Comparison of ENCODE assay signal across 8 mouse cellular contexts in the genomic region with DNA sequence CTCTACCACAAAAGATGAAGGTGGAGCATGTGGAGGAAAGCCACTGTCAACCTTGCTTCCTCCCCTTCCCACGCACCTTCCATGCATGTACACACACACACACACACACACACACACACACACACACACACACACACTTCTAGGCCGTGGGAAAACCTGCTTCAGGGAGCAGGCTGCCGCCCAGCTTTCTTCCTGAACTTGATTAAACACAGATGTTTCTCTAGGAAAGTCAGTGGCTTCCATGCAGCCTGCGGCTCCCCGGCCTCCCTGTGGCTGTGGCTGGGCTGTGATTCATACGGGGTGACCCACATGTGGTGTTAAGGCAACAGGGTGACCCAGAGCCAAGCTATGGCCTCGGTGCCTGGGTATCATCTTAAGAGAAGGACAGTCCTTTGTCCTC. TPM values are rescaled to one million over a fixed set of nuclear protein-coding genes. Genes with fewer than 3 reads are reported as not detected.
A peak's percentile ranks its signal among the peaks of the same experiment; 100 is the strongest.
DNase-seq lines count a peak whose midpoint lies in the region; ATAC-seq lines count a peak whose summit lies in the region.

No protein-coding gene starts in this region.

- H3K4me2 ChIP-seq in kidney, embryonic 15.5 days = peak overlapping the region; percentile 41
- H3K4me2 ChIP-seq in embryonic facial prominence, embryonic 11.5 days (ENCODE audit: low read depth, low read length) = peak overlapping the region; percentile 0; the same call in 1 of the 2 replicates
- no peak overlapping the region for H3K4me2 ChIP-seq in hindbrain, embryonic 16.5 days (ENCODE audit: low read length)
- H3K4me2 ChIP-seq in neural tube, embryonic 11.5 days (ENCODE audit: low read depth) = peak overlapping the region; percentile 15

- ATAC-seq in kidney, embryonic 15.5 days (replicated peaks; ENCODE audit: low FRiP score) = no peak
- 0 out of 2 replicates have a peak, but pooled peaks have one; percentile 15 for ATAC-seq in embryonic facial prominence, embryonic 11.5 days (replicated peaks; ENCODE audit: insufficient number of reproducible peaks, low FRiP score, low TSS enrichment, low read depth)
- ATAC-seq in hindbrain, embryonic 16.5 days = no peak
- ATAC-seq in neural tube, embryonic 11.5 days (ENCODE audit: insufficient read depth, low FRiP score, low TSS enrichment) = no peak

- DNase-seq in kidney, adult 8-10 months = no peak
- DNase-seq in embryonic facial prominence, embryonic 11.5 days (ENCODE audit: low spot score) = peak; percentile 87
- DNase-seq in neural tube, embryonic 11.5 days (ENCODE audit: low spot score) = no peak
- no peak for DNase-seq in cerebellum, postnatal 25 days
- DNase-seq in spleen, postnatal 10 days (ENCODE audit: low spot score in 2 of 2) = no peak
- no peak for DNase-seq in right cerebral cortex, adult 2 months (ENCODE audit: low spot score in 2 of 2)

- no peaks in the 10 kb centered on the region for H3K27me3 ChIP-seq in kidney, embryonic 15.5 days
- H3K27me3 ChIP-seq in embryonic facial prominence, embryonic 11.5 days (ENCODE audit: control insufficient read depth, insufficient read depth, low read length) = no peaks in the 10 kb centered on the region
- H3K27me3 ChIP-seq in hindbrain, embryonic 16.5 days (replicated peaks; ENCODE audit: control insufficient read depth, insufficient read depth, low read length) = no peaks in the 10 kb centered on the region
- no peaks in the 10 kb centered on the region for H3K27me3 ChIP-seq in neural tube, embryonic 11.5 days (ENCODE audit: control insufficient read depth, insufficient read depth, low read length)

- peaks cover 19% of the 10 kb centered on the region for H3K36me3 ChIP-seq in kidney, embryonic 15.5 days
- H3K36me3 ChIP-seq in embryonic facial prominence, embryonic 11.5 days (replicated peaks; ENCODE audit: control insufficient read depth, insufficient read depth, low read depth, low read length) = no peaks in the 10 kb centered on the region
- H3K36me3 ChIP-seq in hindbrain, embryonic 16.5 days (ENCODE audit: control insufficient read depth, insufficient read depth, low read length) = no peaks in the 10 kb centered on the region
- peaks cover 3% of the 10 kb centered on the region; the same call in 1 of the 2 replicates for H3K36me3 ChIP-seq in neural tube, embryonic 11.5 days (ENCODE audit: control insufficient read depth, insufficient read depth, low read length)

- 14% methylated on average over 7 of the region's 7 CpGs for WGBS in kidney, embryonic 15.5 days
- 23% methylated on average over 7 of the region's 7 CpGs for WGBS in embryonic facial prominence, embryonic 11.5 days
- 40% methylated on average over 7 of the region's 7 CpGs for WGBS in hindbrain, embryonic 16.5 days
- 44% methylated on average over 7 of the region's 7 CpGs for WGBS in neural tube, embryonic 11.5 days

- no peak overlapping the region for H3K9ac ChIP-seq in kidney, embryonic 15.5 days
- no peak overlapping the region for H3K9ac ChIP-seq in embryonic facial prominence, embryonic 11.5 days (replicated peaks; ENCODE audit: low read length)
- H3K9ac ChIP-seq in hindbrain, embryonic 16.5 days (ENCODE audit: low read depth, low read length) = no peak overlapping the region
- peak overlapping the region; percentile 18; the same call in 1 of the 2 replicates for H3K9ac ChIP-seq in neural tube, embryonic 11.5 days (ENCODE audit: low read length)

- peaks cover 100% of the 10 kb centered on the region for H3K4me1 ChIP-seq in kidney, embryonic 15.5 days
- H3K4me1 ChIP-seq in embryonic facial prominence, embryonic 11.5 days (ENCODE audit: control insufficient read depth, insufficient read depth, low read length) = peaks cover 37% of the 10 kb centered on the region
- peaks cover 80% of the 10 kb centered on the region for H3K4me1 ChIP-seq in hindbrain, embryonic 16.5 days (ENCODE audit: control insufficient read depth, insufficient read depth, low read depth, low read length)
- peaks cover 97% of the 10 kb centered on the region for H3K4me1 ChIP-seq in neural tube, embryonic 11.5 days (ENCODE audit: control insufficient read depth, insufficient read depth, low read length)

- no peaks in the 10 kb centered on the region for H3K9me3 ChIP-seq in kidney, embryonic 15.5 days (replicated peaks)
- H3K9me3 ChIP-seq in embryonic facial prominence, embryonic 11.5 days (replicated peaks; ENCODE audit: control insufficient read depth, low read length) = no peaks in the 10 kb centered on the region
- H3K9me3 ChIP-seq in hindbrain, embryonic 16.5 days (ENCODE audit: control insufficient read depth, low read length) = no peaks in the 10 kb centered on the region
- no peaks in the 10 kb centered on the region for H3K9me3 ChIP-seq in neural tube, embryonic 11.5 days (ENCODE audit: control insufficient read depth, low read length)

- no peak overlapping the region; the same call in 1 of the 2 replicates for H3K4me3 ChIP-seq in kidney, embryonic 15.5 days (replicated peaks)
- H3K4me3 ChIP-seq in embryonic facial prominence, embryonic 11.5 days (ENCODE audit: low read depth, low read length) = no peak overlapping the region
- H3K4me3 ChIP-seq in hindbrain, embryonic 16.5 days (ENCODE audit: low read length) = no peak overlapping the region
- no peak overlapping the region for H3K4me3 ChIP-seq in neural tube, embryonic 11.5 days (ENCODE audit: low read depth, low read length)

- peak overlapping the region; percentile 90 for H3K27ac ChIP-seq in kidney, embryonic 15.5 days
- H3K27ac ChIP-seq in embryonic facial prominence, embryonic 11.5 days (replicated peaks; ENCODE audit: low read depth, low read length) = peak overlapping the region; percentile 76
- peak overlapping the region; percentile 46 for H3K27ac ChIP-seq in hindbrain, embryonic 16.5 days (ENCODE audit: low read depth, low read length)
- H3K27ac ChIP-seq in neural tube, embryonic 11.5 days (ENCODE audit: low read depth, low read length) = peak overlapping the region; percentile 46

RNA-seq across cellular contexts. Expression of a gene that starts 22.1 kb away (rescaled TPM):
- 22.0 and 24.6 TPM in 2 replicates for polyA plus RNA-seq in kidney, embryonic 15.5 days (2015; fragmentation: Nextera tagmentation; extraction: Ambion mirVana)
- 17.2 and 17.7 TPM in 2 replicates for polyA plus RNA-seq in embryonic facial prominence, embryonic 11.5 days (2014; fragmentation: Nextera tagmentation; extraction: Ambion mirVana)
- polyA plus RNA-seq in hindbrain, embryonic 16.5 days (2015; fragmentation: Nextera tagmentation; extraction: Ambion mirVana) = 13.3 and 15.1 TPM in 2 replicates
- 56.9 and 60.4 TPM in 2 replicates for polyA plus RNA-seq in neural tube, embryonic 11.5 days (2014; fragmentation: Nextera tagmentation; extraction: Ambion mirVana)

RNA-seq across cellular contexts. Expression of a gene that starts 49.4 kb away (rescaled TPM):
- polyA plus RNA-seq in kidney, embryonic 15.5 days (2015; fragmentation: Nextera tagmentation; extraction: Ambion mirVana) = 25.3 and 26.0 TPM in 2 replicates
- 30.4 and 33.3 TPM in 2 replicates for polyA plus RNA-seq in embryonic facial prominence, embryonic 11.5 days (2014; fragmentation: Nextera tagmentation; extraction: Ambion mirVana)
- polyA plus RNA-seq in hindbrain, embryonic 16.5 days (2015; fragmentation: Nextera tagmentation; extraction: Ambion mirVana) = 15.4 and 19.3 TPM in 2 replicates
- 40.2 and 40.5 TPM in 2 replicates for polyA plus RNA-seq in neural tube, embryonic 11.5 days (2014; fragmentation: Nextera tagmentation; extraction: Ambion mirVana)
